Mouse (Mus musculus) CH12F3 (cell line): ENCODE measurements around the gene Ptprk.

Experiments
- in situ Hi-C: fragments of 300-500 bp; cut with MboI; formaldehyde crosslinking; loops from 2 replicates; pipeline ENCODE4 v1.14.3; 2020; ENCODE audit warnings: low sequenced_read_pairs

The Ptprk gene

GRCm38 (mm10) chr10:28395610-28396519 is 321.2 kb downstream of the Ptprk start:
- in situ Hi-C loops, result no loop called here

- in situ Hi-C loops, result no loop called here
Measured at GRCm38 (mm10) chr10:28396520-28396915, 321.9 kb downstream of the Ptprk start.

GRCm38 (mm10) chr10:28401796-28402195 is 327.2 kb downstream of the Ptprk start:
- in situ Hi-C loops, result no loop called here

- in situ Hi-C loops, result no loop called here
Measured at GRCm38 (mm10) chr10:28408980-28409379, 334.4 kb downstream of the Ptprk start.

GRCm38 (mm10) chr10:28414823-28415222 is 340.2 kb downstream of the Ptprk start:
- in situ Hi-C loops, result no loop called here

GRCm38 (mm10) chr10:28422622-28423021 is 348.0 kb downstream of the Ptprk start:
- in situ Hi-C loops, result no loop called here

- in situ Hi-C loops, result no loop called here
Measured at GRCm38 (mm10) chr10:28425371-28425770, 350.8 kb downstream of the Ptprk start.

- in situ Hi-C loops, result no loop called here
Measured at GRCm38 (mm10) chr10:28436084-28436483, 361.5 kb downstream of the Ptprk start.

GRCm38 (mm10) chr10:28449853-28450252 is 375.2 kb downstream of the Ptprk start:
- in situ Hi-C loops, result no loop called here

- in situ Hi-C loops, result no loop called here
Measured at GRCm38 (mm10) chr10:28450642-28451041, 376.0 kb downstream of the Ptprk start.

GRCm38 (mm10) chr10:28458027-28458426 is 383.4 kb downstream of the Ptprk start:
- in situ Hi-C loops, result no loop called here

- in situ Hi-C loops, result no loop called here
Measured at GRCm38 (mm10) chr10:28459963-28460362, 385.3 kb downstream of the Ptprk start.

GRCm38 (mm10) chr10:28463706-28464105 is 389.1 kb downstream of the Ptprk start:
- in situ Hi-C loops, result no loop called here

- in situ Hi-C loops, result no loop called here
Measured at GRCm38 (mm10) chr10:28464766-28465548, 390.3 kb downstream of the Ptprk start.

GRCm38 (mm10) chr10:28485574-28485973 is 411.0 kb downstream of the Ptprk start:
- in situ Hi-C loops, result no loop called here

- in situ Hi-C loops, result no loop called here
Measured at GRCm38 (mm10) chr10:28491006-28491405, 416.4 kb downstream of the Ptprk start.

- in situ Hi-C loops, result no loop called here
Measured at GRCm38 (mm10) chr10:28492206-28492605, 417.6 kb downstream of the Ptprk start.

- in situ Hi-C loops, result no loop called here
Measured at GRCm38 (mm10) chr10:28492870-28493269, 418.2 kb downstream of the Ptprk start.

GRCm38 (mm10) chr10:28493271-28493861 is 418.7 kb downstream of the Ptprk start:
- in situ Hi-C loops, result no loop called here

GRCm38 (mm10) chr10:28497791-28498190 is 423.2 kb downstream of the Ptprk start:
- in situ Hi-C loops, result no loop called here

- in situ Hi-C loops, result no loop called here
Measured at GRCm38 (mm10) chr10:28498504-28498903, 423.9 kb downstream of the Ptprk start.
